Comparison of ENCODE assay signal across 8 mouse cellular contexts in genomic region chr13:37457007-37457827, GRCm38 (mm10).
DNase-seq lines count a peak whose midpoint lies in the region; ATAC-seq and TF ChIP-seq lines count a peak whose summit lies in the region.

No protein-coding gene starts in this region.

- TF ChIP-seq EP300 in stomach, postnatal 0 days (optimal IDR thresholded peaks at IDR 0.05) = no peak

- no peak overlapping the region for H3K4me3 ChIP-seq in liver, adult 2 months (ENCODE audit: insufficient read depth, low read depth, low read length)
- H3K4me3 ChIP-seq in liver, embryonic 12.5 days = no peak overlapping the region
- no peak overlapping the region for H3K4me3 ChIP-seq in embryonic facial prominence, embryonic 15.5 days (replicated peaks)
- H3K4me3 ChIP-seq in hindbrain, embryonic 12.5 days = no peak overlapping the region
- H3K4me3 ChIP-seq in stomach, postnatal 0 days (ENCODE audit: low read depth, low read length) = no peak overlapping the region

- 31% methylated on average over 11 of the region's 11 CpGs for WGBS in liver, adult 2 months
- WGBS in liver, embryonic 12.5 days (ENCODE audit: insufficient replicate concordance) = 59% methylated on average over 11 of the region's 11 CpGs
- 42% methylated on average over 11 of the region's 11 CpGs for WGBS in embryonic facial prominence, embryonic 15.5 days
- WGBS in hindbrain, embryonic 12.5 days = 52% methylated on average over 11 of the region's 11 CpGs
- WGBS in stomach, postnatal 0 days = 19% methylated on average over 11 of the region's 11 CpGs

- peak overlapping the region; percentile 67 for H3K27ac ChIP-seq in liver, adult 2 months (replicated peaks; ENCODE audit: insufficient read depth, low read depth, low read length)
- no peak overlapping the region for H3K27ac ChIP-seq in liver, embryonic 12.5 days
- H3K27ac ChIP-seq in embryonic facial prominence, embryonic 15.5 days (replicated peaks) = peak overlapping the region; percentile 75
- no peak overlapping the region for H3K27ac ChIP-seq in hindbrain, embryonic 12.5 days
- peak overlapping the region; percentile 79 for H3K27ac ChIP-seq in stomach, postnatal 0 days (replicated peaks)

- H3K9me3 ChIP-seq in liver, embryonic 12.5 days (replicated peaks) = no peaks in the 10 kb centered on the region
- H3K9me3 ChIP-seq in embryonic facial prominence, embryonic 15.5 days (replicated peaks) = no peaks in the 10 kb centered on the region
- no peaks in the 10 kb centered on the region for H3K9me3 ChIP-seq in hindbrain, embryonic 12.5 days (replicated peaks)
- no peaks in the 10 kb centered on the region for H3K9me3 ChIP-seq in stomach, postnatal 0 days (ENCODE audit: control insufficient read depth, low read length)

- TF ChIP-seq POLR2A in liver, adult 2 months (IDR thresholded peaks at IDR 0.05; ENCODE audit: extremely low read depth, insufficient read depth, low read length) = no peak

- no peaks in the 10 kb centered on the region for H3K36me3 ChIP-seq in liver, adult 2 months (ENCODE audit: control insufficient read depth, insufficient read depth, low read length)
- no peaks in the 10 kb centered on the region for H3K36me3 ChIP-seq in liver, embryonic 12.5 days
- H3K36me3 ChIP-seq in embryonic facial prominence, embryonic 15.5 days = no peaks in the 10 kb centered on the region
- H3K36me3 ChIP-seq in hindbrain, embryonic 12.5 days = no peaks in the 10 kb centered on the region
- no peaks in the 10 kb centered on the region for H3K36me3 ChIP-seq in stomach, postnatal 0 days (ENCODE audit: control insufficient read depth, insufficient read depth, low read length)

- H3K79me2 ChIP-seq in liver, adult 2 months (ENCODE audit: control insufficient read depth, insufficient read depth, low read length) = no peaks in the 10 kb centered on the region

- no peak overlapping the region for H3K9ac ChIP-seq in liver, adult 2 months (ENCODE audit: low read depth, low read length)
- no peak overlapping the region for H3K9ac ChIP-seq in liver, embryonic 12.5 days
- H3K9ac ChIP-seq in embryonic facial prominence, embryonic 15.5 days = no peak overlapping the region
- H3K9ac ChIP-seq in hindbrain, embryonic 12.5 days = no peak overlapping the region
- no peak overlapping the region for H3K9ac ChIP-seq in stomach, postnatal 0 days (ENCODE audit: low read length)

- peaks cover 40% of the 10 kb centered on the region for H3K4me1 ChIP-seq in liver, adult 2 months (ENCODE audit: control insufficient read depth, insufficient read depth, low read length)
- H3K4me1 ChIP-seq in liver, embryonic 12.5 days = peaks cover 68% of the 10 kb centered on the region
- H3K4me1 ChIP-seq in embryonic facial prominence, embryonic 15.5 days = peaks cover 58% of the 10 kb centered on the region
- H3K4me1 ChIP-seq in hindbrain, embryonic 12.5 days = peaks cover 18% of the 10 kb centered on the region
- H3K4me1 ChIP-seq in stomach, postnatal 0 days (replicated peaks; ENCODE audit: control insufficient read depth, insufficient read depth) = peaks cover 12% of the 10 kb centered on the region; the same call in 1 of the 2 replicates

- TF ChIP-seq CTCF in liver, adult 2 months (IDR thresholded peaks at IDR 0.05; ENCODE audit: low read depth, low read length) = no peak
- peak; percentile 58 for TF ChIP-seq CTCF in stomach, postnatal 0 days (IDR thresholded peaks at IDR 0.05; ENCODE audit: low read depth)

- ATAC-seq in liver, embryonic 12.5 days = no peak
- ATAC-seq in embryonic facial prominence, embryonic 15.5 days (ENCODE audit: insufficient number of reproducible peaks, low FRiP score, low TSS enrichment, low read depth) = peak; percentile 76
- ATAC-seq in hindbrain, embryonic 12.5 days (ENCODE audit: low FRiP score) = peak; percentile 67; the same call in 1 of the 2 replicates
- ATAC-seq in megakaryocyte progenitor cell, adult 5-6 weeks (replicated peaks; ENCODE audit: poor library complexity) = 0 out of 2 replicates have a peak, but pooled peaks have one; percentile 11
- peak; percentile 55 for ATAC-seq in stomach, postnatal 0 days (ENCODE audit: low FRiP score, low TSS enrichment)
- ATAC-seq in monocyte, adult 5-6 weeks (replicated peaks; ENCODE audit: insufficient number of reproducible peaks, low FRiP score, low TSS enrichment, poor library complexity, severe bottlenecking) = no peak

- peak; percentile 56 for DNase-seq in liver, adult 2 months (ENCODE audit: extremely low read depth, low read depth, low spot score)
- DNase-seq in layer of hippocampus, postnatal 14 days (ENCODE audit: low spot score in 2 of 2) = peak; percentile 53 to 69
- peak; percentile 90 for DNase-seq in stomach, postnatal 0 days (ENCODE audit: low spot score)

- H3K27me3 ChIP-seq in liver, adult 2 months (ENCODE audit: control insufficient read depth, insufficient read depth, low read length) = no peaks in the 10 kb centered on the region
- H3K27me3 ChIP-seq in liver, embryonic 12.5 days (replicated peaks) = no peaks in the 10 kb centered on the region
- no peaks in the 10 kb centered on the region for H3K27me3 ChIP-seq in embryonic facial prominence, embryonic 15.5 days
- H3K27me3 ChIP-seq in hindbrain, embryonic 12.5 days = 0 out of 2 replicates have a peak, but pooled peaks cover 3% of the 10 kb centered on the region
- no peaks in the 10 kb centered on the region for H3K27me3 ChIP-seq in stomach, postnatal 0 days (ENCODE audit: control insufficient read depth, insufficient read depth, low read length)

- no peak overlapping the region for H3K4me2 ChIP-seq in liver, embryonic 12.5 days
- no peak overlapping the region for H3K4me2 ChIP-seq in embryonic facial prominence, embryonic 15.5 days (replicated peaks)
- H3K4me2 ChIP-seq in hindbrain, embryonic 12.5 days (replicated peaks) = no peak overlapping the region
- H3K4me2 ChIP-seq in stomach, postnatal 0 days (replicated peaks; ENCODE audit: low read depth) = no peak overlapping the region

Comparison
In these comparisons a context has a peak if more than half of its experiments do, and no peak if none do; other contexts are left out.
1. H3K27ac ChIP-seq: peak in liver, adult 2 months (single experiment), embryonic facial prominence, embryonic 15.5 days (single experiment) and stomach, postnatal 0 days (single experiment); none in liver, embryonic 12.5 days (single experiment) and hindbrain, embryonic 12.5 days (single experiment).
2. ATAC-seq: peak in embryonic facial prominence, embryonic 15.5 days (single experiment), hindbrain, embryonic 12.5 days (single experiment), megakaryocyte progenitor cell, adult 5-6 weeks (single experiment) and stomach, postnatal 0 days (single experiment); none in liver, embryonic 12.5 days (single experiment) and monocyte, adult 5-6 weeks (single experiment).
3. Peak in every context shown above with its lines, with median percentiles within 50 percentile points of each other: DNase-seq.